Mouse (Mus musculus) lung, adult 2 months (tissue): Measurements from ENCODE around the gene Olfr104-ps. TPM values are rescaled to one million over a fixed set of nuclear protein-coding genes. Genes with fewer than 3 reads are reported as not detected.

Experiments used
- DNase-seq: peaks from one replicate; pipeline ENCODE4 v3.0.0; 2022
- H3K4me1 ChIP-seq: fragments of 200-500 bp; 2 replicates; pipeline ENCODE4 v1.6.1; 2011; ENCODE audit warnings: low read length; ENCODE audit not compliant: control insufficient read depth, insufficient read depth
- H3K4me3 ChIP-seq: fragments of 200-500 bp; replicated peaks from 2 replicates; pipeline ENCODE3; 2011; ENCODE audit warnings: low read depth, mild to moderate bottlenecking, control low read depth, low read length; ENCODE audit errors: extremely low read depth
- CTCF ChIP-seq: fragments of 200-500 bp; IDR thresholded peaks from 2 replicates; pipeline ENCODE4 v1.5.1; 2011; ENCODE audit warnings: mild to moderate bottlenecking, low read length, control low read depth; ENCODE audit not compliant: insufficient read depth
- POLR2A ChIP-seq: fragments of 200-500 bp; IDR thresholded peaks from 2 replicates; pipeline ENCODE4 v1.6.1; 2011; ENCODE audit warnings: low read depth, mild to moderate bottlenecking, control low read depth, low read length, borderline replicate concordance; ENCODE audit errors: extremely low read depth
- WGBS: fragments of 180-500 bp; shearing (Covaris S2); methylation state at CpG from one replicate; pipeline ENCODE4 v1.1.7; 2018; 5-methylcytosine and 5-hydroxymethylcytosine counted together
- polyA plus RNA-seq: library from polyadenylated mRNA; depleted of rRNA; stranded (reverse); fragments of >200 nt; gene quantifications from 2 replicates; pipeline ENCODE4 v1.2.3, GENCODE M21; 2012; rRNA removed

Gene Olfr104-ps
- polyA plus RNA-seq = not detected in 2 replicates

GRCm38 (mm10) chr17:37359282-37359681 is at the start of gene Olfr104-ps:
Gene Olfr104-ps (plus strand): TSS chr17:37359582.
- Histone ChIP-seq H3K4me1 (no peaks in the 10 kb centered on the region), H3K4me3 (no peak within 1 kb of the TSS)
- TF ChIP-seq POLR2A = no peak
- no peak for TF ChIP-seq CTCF
- no peak for DNase-seq

- no peaks in the 10 kb centered on the region for H3K4me1 ChIP-seq
- DNase-seq = no peak
- no peak for TF ChIP-seq POLR2A
- TF ChIP-seq CTCF = no peak
- no peak overlapping the region for H3K4me3 ChIP-seq
- 33% methylated on average over 2 of the region's 2 CpGs for WGBS
These were observed 49.2 kb upstream of the Olfr104-ps start for GRCm38 (mm10) chr17:37310146-37310699.

DNA sequence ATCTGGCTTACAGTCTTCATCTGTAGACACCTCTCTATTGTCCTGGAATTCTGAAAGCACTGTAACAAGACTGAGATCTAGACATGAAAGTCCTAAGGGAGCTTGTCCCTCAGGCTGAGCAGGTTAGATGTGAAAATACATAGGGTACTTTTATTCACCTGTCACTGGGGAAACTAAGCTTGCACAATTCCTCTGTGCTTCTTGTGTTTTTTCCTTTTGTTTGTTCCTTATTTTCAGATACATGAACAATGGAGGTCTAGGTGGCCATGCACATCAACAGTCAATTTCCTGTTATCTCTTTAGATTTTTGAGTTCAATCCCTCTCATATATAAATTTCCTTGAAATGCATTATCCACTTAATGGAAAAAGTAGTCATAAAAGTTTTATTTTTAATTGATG is 42.4 kb upstream of the Olfr104-ps start, which contains the start of gene Olfr102:
Gene Olfr102 (minus strand): TSS at position 101 of the 400 bp plus-strand sequence.
- Histone ChIP-seq H3K4me1 (no peaks in the 10 kb centered on the region), H3K4me3 (no peak within 1 kb of the TSS)
- DNase-seq = no peak
- TF ChIP-seq CTCF (no peak), POLR2A (no peak)

- TF ChIP-seq POLR2A (no peak), CTCF (no peak)
- no peak for DNase-seq
- 86% methylated on average over 2 of the region's 2 CpGs for WGBS
- H3K4me1 ChIP-seq = no peaks in the 10 kb centered on the region
- H3K4me3 ChIP-seq = no peak within 1 kb of the TSS
These were observed 19.8 kb upstream of the Olfr104-ps start, which contains the start of gene Olfr103 for GRCm38 (mm10) chr17:37339598-37339997. Gene Olfr103 (minus strand): TSS chr17:37339698.

- TF ChIP-seq CTCF (no peak), POLR2A (no peak)
- no peak for DNase-seq
- no peaks in the 10 kb centered on the region for H3K4me1 ChIP-seq
- H3K4me3 ChIP-seq = no peak within 1 kb of the TSS
These were observed 19.4 kb downstream of the Olfr104-ps start, which contains the start of gene Olfr105-ps for GRCm38 (mm10) chr17:37378733-37379132. Gene Olfr105-ps (plus strand): TSS chr17:37379033.

GRCm38 (mm10) chr17:37390093-37390492 is 30.7 kb downstream of the Olfr104-ps start, which contains the start of gene Olfr106-ps:
Gene Olfr106-ps (plus strand): TSS chr17:37390393.
- DNase-seq = no peak
- TF ChIP-seq CTCF (no peak), POLR2A (no peak)
- Histone ChIP-seq H3K4me1 (no peaks in the 10 kb centered on the region), H3K4me3 (no peak within 1 kb of the TSS)
- WGBS = 33% methylated on average over 1 of the region's 1 CpGs

DNA sequence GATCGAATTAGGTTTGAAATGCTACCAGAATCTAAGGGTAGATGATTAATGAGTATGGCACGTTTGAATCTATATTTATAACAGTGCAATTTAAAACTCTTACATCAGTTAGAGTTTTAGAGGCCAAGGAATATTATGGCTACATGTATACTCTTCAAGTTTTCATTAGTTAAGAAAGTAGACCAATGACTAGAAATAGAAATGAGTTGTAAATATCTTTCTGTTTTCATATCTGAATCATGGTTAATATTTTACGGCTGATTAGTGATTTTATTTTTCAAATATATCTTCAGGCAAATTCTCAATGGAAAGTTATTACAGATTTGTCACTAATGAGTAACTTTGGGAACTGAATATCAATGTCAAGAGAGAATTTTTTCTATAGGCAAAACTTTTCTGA is 39.5 kb downstream of the Olfr104-ps start, which contains the start of gene Olfr107:
Gene Olfr107 (plus strand): TSS at position 301 of the 400 bp plus-strand sequence.
- TF ChIP-seq POLR2A (no peak), CTCF (no peak)
- 66% methylated on average over 3 of the region's 3 CpGs for WGBS
- H3K4me1 ChIP-seq = no peaks in the 10 kb centered on the region
- no peak for DNase-seq
- H3K4me3 ChIP-seq = no peak within 1 kb of the TSS

DNA sequence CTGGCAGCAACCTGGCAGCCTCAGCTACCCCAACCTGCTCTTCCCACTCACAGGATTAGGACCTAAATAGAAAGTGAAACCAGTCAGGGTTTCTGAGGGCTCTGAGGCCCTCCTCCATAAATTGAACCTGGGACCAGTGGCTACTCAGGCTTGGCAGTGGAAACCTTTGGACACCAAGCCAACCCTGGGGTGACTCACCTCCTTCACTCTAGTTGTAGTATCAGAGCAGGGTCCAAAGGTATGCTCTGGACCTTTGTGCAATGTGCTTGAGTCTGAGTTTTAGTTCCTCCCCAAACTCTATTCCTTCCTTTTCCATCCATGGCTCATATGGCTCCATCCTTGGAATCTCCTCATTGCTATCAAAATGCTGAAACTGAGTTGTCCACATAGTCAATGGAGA is 54.0 kb downstream of the Olfr104-ps start:
- no peak for DNase-seq

More for the DNA sequence above, 54.0 kb downstream of the Olfr104-ps start:
- H3K4me1 ChIP-seq = no peaks in the 10 kb centered on the region
- TF ChIP-seq POLR2A (no peak), CTCF (no peak)
- H3K4me3 ChIP-seq = no peak overlapping the region

Other genes with a start within 250 kb of the Olfr104-ps start
- not detected in 2 replicates for gene Olfr92, start 239.5 kb upstream of the Olfr104-ps start, polyA plus RNA-seq
- not detected in 2 replicates for gene Olfr93, start 198.1 kb upstream of the Olfr104-ps start, polyA plus RNA-seq
- gene Ubd, start 165.7 kb upstream of the Olfr104-ps start, polyA plus RNA-seq = not detected in 2 replicates
- not detected in 2 replicates for gene Olfr94, start 158.6 kb upstream of the Olfr104-ps start, polyA plus RNA-seq
- not detected in 2 replicates for gene Olfr95, start 146.5 kb upstream of the Olfr104-ps start, polyA plus RNA-seq
- not detected in 2 replicates for gene Olfr96, start 139.4 kb upstream of the Olfr104-ps start, polyA plus RNA-seq
- not detected in 2 replicates for gene Olfr97, start 122.3 kb upstream of the Olfr104-ps start, polyA plus RNA-seq
- not detected in 2 replicates for gene Olfr98, start 95.8 kb upstream of the Olfr104-ps start, polyA plus RNA-seq
- 14.5 and 14.6 TPM in 2 replicates for gene H2-M3, start 89.4 kb upstream of the Olfr104-ps start, polyA plus RNA-seq
- gene Olfr99, start 76.1 kb upstream of the Olfr104-ps start, polyA plus RNA-seq = not detected in 2 replicates
- gene Olfr101, start 55.3 kb upstream of the Olfr104-ps start, polyA plus RNA-seq = not detected in 2 replicates
- not detected in 2 replicates for gene Olfr102, start 42.5 kb upstream of the Olfr104-ps start, polyA plus RNA-seq
- not detected in 2 replicates for gene Olfr103, start 19.9 kb upstream of the Olfr104-ps start, polyA plus RNA-seq
- gene Olfr105-ps, start 19.5 kb downstream of the Olfr104-ps start, polyA plus RNA-seq = not detected in 2 replicates
- not detected in 2 replicates for gene Olfr106-ps, start 30.8 kb downstream of the Olfr104-ps start, polyA plus RNA-seq
- not detected in 2 replicates for gene Olfr107, start 39.6 kb downstream of the Olfr104-ps start, polyA plus RNA-seq
- not detected in 2 replicates for gene Olfr108, start 85.9 kb downstream of the Olfr104-ps start, polyA plus RNA-seq
- gene Olfr109, start 99.3 kb downstream of the Olfr104-ps start, polyA plus RNA-seq = not detected in 2 replicates
- gene H2-M2, start 124.0 kb downstream of the Olfr104-ps start, polyA plus RNA-seq = 0.28 and 0.63 TPM in 2 replicates
- 0.07 TPM in 1 of 2 replicates, not detected in the other for gene Olfr110, start 132.9 kb downstream of the Olfr104-ps start, polyA plus RNA-seq
- 0.07 and 0.21 TPM in 2 replicates for gene Olfr111, start 148.4 kb downstream of the Olfr104-ps start, polyA plus RNA-seq
- not detected in 2 replicates for gene Olfr112, start 209.9 kb downstream of the Olfr104-ps start, polyA plus RNA-seq
- gene Olfr113, start 218.1 kb downstream of the Olfr104-ps start, polyA plus RNA-seq = not detected in 2 replicates
- gene Olfr114, start 233.2 kb downstream of the Olfr104-ps start, polyA plus RNA-seq = not detected in 2 replicates